Mouse (Mus musculus) megakaryocyte, embryonic 14.5 days (primary cell): ENCODE data around the gene Slc25a38.

Experiments
- FLI1 ChIP-seq: IDR thresholded peaks from 2 replicates; pipeline ENCODE4 v1.6.1; 2012; ENCODE audit warnings: low read length, inconsistent platforms, mixed read lengths
- GATA1 ChIP-seq: IDR thresholded peaks from 3 replicates; pipeline ENCODE4 v1.6.1; 2012; ENCODE audit warnings: mixed read lengths, low read length, inconsistent platforms, borderline replicate concordance

- TF ChIP-seq FLI1 (no peak), GATA1 (no peak)
Observed at GRCm38 (mm10) chr9:120113456-120113855, 3.3 kb downstream of the Slc25a38 start.
